Mouse (Mus musculus) spleen, adult 2 months (tissue): ENCODE data around the gene Ifna9. TPM values are rescaled to one million over a fixed set of nuclear protein-coding genes. Genes with fewer than 3 reads are reported as not detected.

Experiments
- DNase-seq, 2 experiments: peaks; one replicate each; pipeline versions ENCODE4 v3.0.0 to v3.0.0-alpha.2; 2012 to 2021; ENCODE audit warnings: low spot score in 2 of 2, low read depth in 1 of 2
- H3K27ac ChIP-seq: fragments of 200-500 bp; 2 replicates; pipeline ENCODE4 v1.5.1; 2012; ENCODE audit warnings: low read length, inconsistent platforms; ENCODE audit not compliant: insufficient read depth
- H3K27me3 ChIP-seq: fragments of 200-500 bp; 2 replicates; pipeline ENCODE4 v1.6.1; 2012; ENCODE audit warnings: mild to moderate bottlenecking, moderate library complexity, low read length, inconsistent platforms; ENCODE audit not compliant: control insufficient read depth, insufficient read depth
- H3K36me3 ChIP-seq: fragments of 200-500 bp; 2 replicates; pipeline ENCODE4 v1.6.1; 2012; ENCODE audit warnings: mild to moderate bottlenecking, low read length, inconsistent platforms; ENCODE audit not compliant: control insufficient read depth, insufficient read depth
- H3K4me1 ChIP-seq: fragments of 200-500 bp; 2 replicates; pipeline ENCODE4 v1.6.1; 2011; ENCODE audit warnings: inconsistent platforms; ENCODE audit not compliant: control insufficient read depth, insufficient read depth, insufficient read length
- H3K4me3 ChIP-seq: fragments of 200-500 bp; 2 replicates; pipeline ENCODE4 v1.5.1; 2011; ENCODE audit warnings: mild to moderate bottlenecking, inconsistent platforms; ENCODE audit not compliant: insufficient read depth, insufficient read length; ENCODE audit errors: extremely low read depth
- CTCF ChIP-seq: fragments of 200-500 bp; IDR thresholded peaks from 2 replicates; pipeline ENCODE4 v1.5.1; 2011; ENCODE audit warnings: mild to moderate bottlenecking, inconsistent platforms; ENCODE audit not compliant: insufficient read depth, insufficient read length, insufficient replicate concordance; ENCODE audit errors: extremely low read depth
- POLR2A ChIP-seq: fragments of 200-500 bp; IDR thresholded peaks from 2 replicates; pipeline ENCODE4 v1.6.1; 2011; ENCODE audit warnings: low read depth, low read length, inconsistent platforms
- WGBS: fragments of 180-500 bp; shearing (Covaris S2); methylation state at CpG from one replicate; pipeline ENCODE4 v1.1.7; 2018; 5-methylcytosine and 5-hydroxymethylcytosine counted together
- polyA plus RNA-seq: library from polyadenylated mRNA; depleted of rRNA; stranded (reverse); fragments of >200 nt; gene quantifications from 2 replicates; pipeline ENCODE4 v1.2.3, GENCODE M21; 2012; rRNA removed

The Ifna9 gene
- polyA plus RNA-seq, 1 experiment: not detected

GRCm38 (mm10) chr4:88550161-88550945 lies 41.8 kb downstream of the Ifna9 start:
- peak; percentile 72 to 76 for DNase-seq
- H3K27me3 ChIP-seq: no peaks in the 10 kb centered on the region
- peak overlapping the region; percentile 48 for H3K4me3 ChIP-seq
- 16% methylated on average over 22 of the region's 22 CpGs for WGBS
- no peaks in the 10 kb centered on the region for H3K36me3 ChIP-seq
- H3K4me1 ChIP-seq: peaks cover 2% of the 10 kb centered on the region; the same call in 1 of the 2 replicates
- TF ChIP-seq POLR2A (no peak), CTCF (peak; percentile 93)
- no peak overlapping the region for H3K27ac ChIP-seq

- no peaks in the 10 kb centered on the region for H3K36me3 ChIP-seq
- H3K4me1 ChIP-seq: peaks cover 2% of the 10 kb centered on the region; the same call in 1 of the 2 replicates
- H3K27ac ChIP-seq: no peak overlapping the region
- no peak for TF ChIP-seq CTCF
- no peak for TF ChIP-seq POLR2A
- no peak for DNase-seq
- H3K4me3 ChIP-seq: no peak overlapping the region
- H3K27me3 ChIP-seq: no peaks in the 10 kb centered on the region
- 86% methylated on average over 1 of the region's 1 CpGs for WGBS
These were observed 44.2 kb downstream of the Ifna9 start for GRCm38 (mm10) chr4:88547986-88548385.

GRCm38 (mm10) chr4:88543649-88544234 lies 48.4 kb downstream of the Ifna9 start:
- TF ChIP-seq CTCF: no peak
- TF ChIP-seq POLR2A: no peak
- 45% methylated on average over 2 of the region's 2 CpGs for WGBS
- no peaks in the 10 kb centered on the region for H3K4me1 ChIP-seq
- DNase-seq: peak in 1 of 2 experiments; percentile 41
- no peaks in the 10 kb centered on the region for H3K36me3 ChIP-seq
- H3K4me3 ChIP-seq: no peak overlapping the region
- H3K27me3 ChIP-seq: no peaks in the 10 kb centered on the region
- no peak overlapping the region for H3K27ac ChIP-seq

Other genes with a start within 250 kb of the Ifna9 start
- 1.4 and 2.1 TPM in 2 replicates for gene Hacd4, start 153.5 kb downstream of the Ifna9 start, polyA plus RNA-seq
- not detected in 2 replicates for gene Ifnb1, start 69.6 kb downstream of the Ifna9 start, polyA plus RNA-seq
- not detected in 2 replicates for gene Ifna15, start 34.1 kb downstream of the Ifna9 start, polyA plus RNA-seq
- gene Ifna14, start 20.6 kb downstream of the Ifna9 start, polyA plus RNA-seq: not detected in 2 replicates
- gene Ifna12, start 11.0 kb upstream of the Ifna9 start, polyA plus RNA-seq: not detected in 2 replicates
- gene C87499, start 42.0 kb upstream of the Ifna9 start, polyA plus RNA-seq: not detected in 2 replicates
- gene Ifna13, start 52.1 kb upstream of the Ifna9 start, polyA plus RNA-seq: not detected in 2 replicates
- gene Ifna16, start 84.5 kb upstream of the Ifna9 start, polyA plus RNA-seq: not detected in 2 replicates
- not detected in 2 replicates for gene Ifna2, start 91.5 kb upstream of the Ifna9 start, polyA plus RNA-seq
- gene Ifnab, start 99.0 kb upstream of the Ifna9 start, polyA plus RNA-seq: not detected in 2 replicates
- gene Gm26566, start 129.4 kb upstream of the Ifna9 start, polyA plus RNA-seq: 0.18 and 0.45 TPM in 2 replicates
- gene Klhl9, start 130.1 kb upstream of the Ifna9 start, polyA plus RNA-seq: 8.4 and 11.4 TPM in 2 replicates
- gene Gm13271, start 162.5 kb upstream of the Ifna9 start, polyA plus RNA-seq: not detected in 2 replicates
- 0.07 TPM in 1 of 2 replicates, not detected in the other for gene Gm13283, start 167.7 kb upstream of the Ifna9 start, polyA plus RNA-seq
- gene Gm13290, start 181.4 kb upstream of the Ifna9 start, polyA plus RNA-seq: not detected in 2 replicates
- gene Gm13289, start 184.5 kb upstream of the Ifna9 start, polyA plus RNA-seq: not detected in 2 replicates
- not detected in 2 replicates for gene Gm13272, start 187.5 kb upstream of the Ifna9 start, polyA plus RNA-seq
- not detected in 2 replicates for gene Ifnz, start 189.7 kb upstream of the Ifna9 start, polyA plus RNA-seq
- not detected in 2 replicates for gene Gm13276, start 193.3 kb upstream of the Ifna9 start, polyA plus RNA-seq
- gene Gm13277, start 196.2 kb upstream of the Ifna9 start, polyA plus RNA-seq: not detected in 2 replicates
- not detected in 2 replicates for gene Gm13278, start 199.2 kb upstream of the Ifna9 start, polyA plus RNA-seq
- not detected in 2 replicates for gene Gm13275, start 202.1 kb upstream of the Ifna9 start, polyA plus RNA-seq
- gene Gm13279, start 205.0 kb upstream of the Ifna9 start, polyA plus RNA-seq: not detected in 2 replicates
- not detected in 2 replicates for gene Gm13285, start 207.3 kb upstream of the Ifna9 start, polyA plus RNA-seq
- gene Gm13287, start 210.9 kb upstream of the Ifna9 start, polyA plus RNA-seq: not detected in 2 replicates
- gene Gm13288, start 213.1 kb upstream of the Ifna9 start, polyA plus RNA-seq: not detected in 2 replicates
- gene Ifna7, start 223.8 kb upstream of the Ifna9 start, polyA plus RNA-seq: not detected in 2 replicates
- gene Ifna11, start 227.6 kb upstream of the Ifna9 start, polyA plus RNA-seq: not detected in 2 replicates
- gene Ifna6, start 235.0 kb upstream of the Ifna9 start, polyA plus RNA-seq: not detected in 2 replicates
- gene Ifna5, start 243.1 kb upstream of the Ifna9 start, polyA plus RNA-seq: not detected in 2 replicates
- not detected in 2 replicates for gene Ifna4, start 249.5 kb upstream of the Ifna9 start, polyA plus RNA-seq